Mouse (Mus musculus) forebrain, embryonic 12.5 days (tissue): ENCODE data around the gene Ccdc107. TPM values are rescaled to one million over a fixed set of nuclear protein-coding genes. Genes with fewer than 3 reads are reported as not detected.
"Not testable (repeated sequence)": the region's sequence is repeated elsewhere in the genome, so short reads cannot be mapped to it uniquely, and the experiment has no call there.

Experiments used
- ATAC-seq: fragments of 200-750 bp; cut with Nextera tagmentation; 2 replicates; pipeline ENCODE4 v1.8.0; 2017; ENCODE audit warnings: moderate TSS enrichment; ENCODE audit not compliant: low FRiP score
- H3K27ac ChIP-seq: fragments of 300-500 bp; sonication (generic); 2 replicates; pipeline ENCODE4 v1.5.1; 2016; ENCODE audit warnings: mild to moderate bottlenecking
- H3K27me3 ChIP-seq: fragments of 300-500 bp; sonication (generic); 2 replicates; pipeline ENCODE4 v1.6.1; 2016; ENCODE audit warnings: mild to moderate bottlenecking
- H3K36me3 ChIP-seq: fragments of 300-500 bp; sonication (generic); replicated peaks from 2 replicates; pipeline ENCODE4 v1.6.1; 2016; ENCODE audit warnings: mild to moderate bottlenecking
- H3K4me1 ChIP-seq: fragments of 300-500 bp; sonication (generic); 2 replicates; pipeline ENCODE4 v1.6.1; 2016
- H3K4me2 ChIP-seq: fragments of 300-500 bp; sonication (generic); 2 replicates; pipeline ENCODE4 v1.6.1; 2016; ENCODE audit warnings: mild to moderate bottlenecking, moderate library complexity
- H3K4me3 ChIP-seq: fragments of 300-500 bp; sonication (generic); replicated peaks from 2 replicates; pipeline ENCODE4 v1.5.1; 2016; ENCODE audit warnings: mild to moderate bottlenecking
- H3K9ac ChIP-seq: fragments of 300-500 bp; sonication (generic); 2 replicates; pipeline ENCODE4 v1.6.1; 2016; ENCODE audit warnings: mild to moderate bottlenecking
- H3K9me3 ChIP-seq: fragments of 300-500 bp; sonication (generic); 2 replicates; pipeline ENCODE4 v1.6.1; 2016
- WGBS: fragments of 180-500 bp; shearing (Covaris S2); methylation state at CpG from one replicate; pipeline ENCODE4 v1.1.7; 2016; 5-methylcytosine and 5-hydroxymethylcytosine counted together
- polyA plus RNA-seq: library from polyadenylated mRNA; unstranded; fragments of >200 nt; fragmentation: Nextera tagmentation; extraction: Ambion mirVana; gene quantifications from 2 replicates; pipeline ENCODE4 v1.2.1, GENCODE M21; 2016

Ccdc107 gene
- polyA plus RNA-seq, 1 experiment from 2014 or later = 45.8 TPM

DNA sequence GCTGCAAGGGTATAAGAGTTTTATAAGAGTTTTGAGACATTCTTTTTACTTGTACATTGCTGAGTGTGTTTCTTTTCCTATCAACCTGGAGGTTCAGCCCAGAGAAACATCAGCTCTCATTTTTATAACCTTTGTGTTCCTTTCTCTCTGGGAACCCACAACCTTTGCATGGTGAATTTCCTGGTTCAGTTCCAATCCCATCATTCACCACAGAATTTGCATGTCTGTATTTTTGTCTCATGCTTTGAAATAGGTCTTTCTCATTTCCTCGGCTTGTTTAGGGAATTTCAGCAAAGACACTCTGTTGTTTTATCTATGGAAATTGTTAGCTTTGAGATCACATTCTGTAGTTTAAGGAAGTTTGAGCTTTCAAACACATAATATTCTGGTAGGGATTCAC, 19.1 kb upstream of the Ccdc107 start:
- ATAC-seq = no peak
- H3K36me3 ChIP-seq = no peaks in the 10 kb centered on the region
- H3K27ac ChIP-seq = no peak overlapping the region
- no peak overlapping the region for H3K9ac ChIP-seq
- H3K27me3 ChIP-seq = no peaks in the 10 kb centered on the region
- 86% methylated on average over 1 of the region's 1 CpGs for WGBS
- no peak overlapping the region for H3K4me2 ChIP-seq
- no peak overlapping the region for H3K4me3 ChIP-seq
- H3K4me1 ChIP-seq = 0 out of 2 replicates have a peak, but pooled peaks cover 4% of the 10 kb centered on the region
- H3K9me3 ChIP-seq = no peaks in the 10 kb centered on the region

DNA sequence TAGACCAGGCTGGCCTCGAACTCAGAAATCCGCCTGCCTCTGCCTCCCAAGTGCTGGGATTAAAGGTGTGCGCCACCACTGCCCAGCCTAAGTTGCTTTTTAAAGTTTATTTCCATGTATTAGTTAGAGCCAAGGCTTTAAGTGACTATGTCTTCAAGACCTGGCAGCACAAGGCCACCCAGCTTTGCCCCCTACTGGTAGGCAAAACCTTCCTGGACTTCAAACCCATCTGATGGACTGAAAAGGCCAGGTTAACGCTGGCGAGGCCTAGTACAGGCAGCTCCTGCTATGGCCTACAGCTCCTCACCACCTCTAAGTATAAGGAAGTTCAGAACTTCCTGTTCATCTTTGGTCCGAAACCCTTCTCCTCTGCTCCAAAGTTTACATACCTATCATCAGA, 16.1 kb upstream of the Ccdc107 start:
- WGBS = 93% methylated on average over 6 of the region's 6 CpGs
- ATAC-seq = no peak

GRCm38 (mm10) chr4:43477857-43478533, 14.7 kb upstream of the Ccdc107 start:
- H3K4me3 ChIP-seq = peak overlapping the region; percentile 31
- H3K27ac ChIP-seq = 0 out of 2 replicates have a peak overlapping the region, but pooled peaks have one; percentile 13
- H3K9ac ChIP-seq = no peak overlapping the region
- H3K27me3 ChIP-seq = no peaks in the 10 kb centered on the region
- H3K36me3 ChIP-seq = no peaks in the 10 kb centered on the region
- H3K9me3 ChIP-seq = no peaks in the 10 kb centered on the region
- 0 out of 2 replicates have a peak, but pooled peaks cover 4% of the 10 kb centered on the region for H3K4me1 ChIP-seq
- peak overlapping the region; percentile 46 for H3K4me2 ChIP-seq
- 18% methylated on average over 11 of the region's 11 CpGs for WGBS
- peak; percentile 95 for ATAC-seq

More for the DNA sequence above, 16.1 kb upstream of the Ccdc107 start:
- Histone ChIP-seq H3K9ac (no peak overlapping the region), H3K27ac (no peak overlapping the region), H3K36me3 (no peaks in the 10 kb centered on the region), H3K27me3 (no peaks in the 10 kb centered on the region), H3K4me1 (0 out of 2 replicates have a peak, but pooled peaks cover 4% of the 10 kb centered on the region), H3K9me3 (no peaks in the 10 kb centered on the region), H3K4me3 (no peak overlapping the region), H3K4me2 (no peak overlapping the region)

DNA sequence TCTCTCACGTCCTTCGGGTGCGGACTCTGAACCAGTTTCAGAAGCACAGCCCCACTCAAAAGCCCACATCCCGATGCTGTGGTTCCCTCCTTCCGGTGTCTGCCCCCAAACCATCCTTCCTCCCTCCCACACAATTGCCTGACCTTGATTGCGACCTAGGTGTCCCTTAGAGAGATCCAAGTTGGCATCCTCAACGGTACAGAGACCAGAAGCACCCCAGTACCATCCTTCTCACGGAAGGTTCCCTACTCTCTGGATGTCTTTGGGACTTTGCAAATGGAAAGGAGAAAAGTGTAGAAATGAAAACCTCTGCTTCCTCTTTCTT, 14.2 kb upstream of the Ccdc107 start:
- WGBS = 42% methylated on average over 8 of the region's 8 CpGs
- Histone ChIP-seq H3K27me3 (no peaks in the 10 kb centered on the region), H3K27ac (0 out of 2 replicates have a peak overlapping the region, but pooled peaks have one; percentile 13), H3K4me1 (0 out of 2 replicates have a peak, but pooled peaks cover 4% of the 10 kb centered on the region), H3K4me2 (peak overlapping the region; percentile 46), H3K4me3 (peak overlapping the region; percentile 31), H3K9me3 (no peaks in the 10 kb centered on the region), H3K36me3 (no peaks in the 10 kb centered on the region), H3K9ac (no peak overlapping the region)
- no peak; the same call in 1 of the 2 replicates for ATAC-seq

DNA sequence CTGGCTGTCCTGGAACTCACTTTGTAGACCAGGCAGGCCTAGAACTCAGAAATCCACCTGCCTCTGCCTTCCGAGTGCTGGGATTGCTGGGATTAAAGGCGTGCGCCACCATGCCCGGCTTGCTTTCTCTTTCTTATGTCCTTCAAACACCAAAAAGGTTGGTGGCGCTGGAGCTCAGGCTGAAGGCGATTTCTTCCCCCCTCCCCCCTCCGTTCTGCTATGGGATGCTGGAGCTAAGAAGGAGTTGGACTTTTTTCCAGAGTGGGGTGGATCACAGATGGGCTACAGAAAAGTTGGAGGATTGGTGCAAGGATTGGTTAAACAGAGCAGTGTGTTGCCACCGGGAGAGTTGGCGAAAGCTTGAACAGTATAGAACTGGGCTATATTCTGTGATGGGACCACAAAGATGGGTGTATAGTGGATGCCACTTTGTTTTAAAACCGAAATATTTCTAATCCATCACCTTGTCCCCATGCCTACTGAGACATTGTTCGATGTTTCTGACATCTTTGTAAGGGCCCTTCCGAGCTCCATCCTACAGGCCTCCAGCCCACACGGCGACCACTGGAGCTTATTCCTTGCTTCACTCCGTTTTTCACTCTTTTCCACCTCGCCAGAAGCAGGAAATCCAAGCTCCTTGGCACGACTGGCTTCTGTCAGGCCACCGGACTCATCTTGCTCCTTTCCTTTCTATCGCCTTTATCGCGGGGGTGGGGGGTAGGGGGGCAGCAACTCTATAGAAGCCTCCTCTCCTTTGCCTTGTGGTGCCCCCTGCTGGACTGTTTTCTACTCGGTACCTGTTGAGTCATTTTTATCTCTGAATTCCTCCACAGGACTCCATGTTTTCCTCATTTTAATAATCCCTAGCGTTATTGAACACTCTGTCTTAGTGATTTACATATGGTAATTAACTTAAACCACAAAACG, 13.5 kb upstream of the Ccdc107 start:
- H3K27ac ChIP-seq = no peak overlapping the region
- 49% methylated on average over 24 of the region's 24 CpGs for WGBS
- H3K9me3 ChIP-seq = no peaks in the 10 kb centered on the region
- peak overlapping the region; percentile 23; the same call in 1 of the 2 replicates for H3K4me2 ChIP-seq
- no peak overlapping the region for H3K9ac ChIP-seq
- no peak for ATAC-seq
- H3K4me1 ChIP-seq = 0 out of 2 replicates have a peak, but pooled peaks cover 4% of the 10 kb centered on the region
- no peak overlapping the region for H3K4me3 ChIP-seq
- no peaks in the 10 kb centered on the region for H3K36me3 ChIP-seq
- no peaks in the 10 kb centered on the region for H3K27me3 ChIP-seq

- no peaks in the 10 kb centered on the region for H3K9me3 ChIP-seq
- no peak for ATAC-seq
- H3K4me1 ChIP-seq = 0 out of 2 replicates have a peak, but pooled peaks cover 4% of the 10 kb centered on the region
- WGBS = 83% methylated on average over 5 of the region's 5 CpGs
- H3K9ac ChIP-seq = no peak overlapping the region
- H3K4me3 ChIP-seq = no peak overlapping the region
- H3K27me3 ChIP-seq = no peaks in the 10 kb centered on the region
- no peak overlapping the region for H3K27ac ChIP-seq
- no peak overlapping the region for H3K4me2 ChIP-seq
- H3K36me3 ChIP-seq = no peaks in the 10 kb centered on the region
Observed at GRCm38 (mm10) chr4:43480985-43481384, 11.7 kb upstream of the Ccdc107 start.

GRCm38 (mm10) chr4:43481894-43482456, 10.7 kb upstream of the Ccdc107 start:
- Histone ChIP-seq H3K4me3 (no peak overlapping the region), H3K27me3 (no peaks in the 10 kb centered on the region), H3K9me3 (no peaks in the 10 kb centered on the region), H3K4me2 (no peak overlapping the region), H3K9ac (no peak overlapping the region), H3K4me1 (0 out of 2 replicates have a peak, but pooled peaks cover 4% of the 10 kb centered on the region), H3K27ac (no peak overlapping the region), H3K36me3 (no peaks in the 10 kb centered on the region)
- ATAC-seq = no peak
- WGBS = 76% methylated on average over 7 of the region's 7 CpGs

DNA sequence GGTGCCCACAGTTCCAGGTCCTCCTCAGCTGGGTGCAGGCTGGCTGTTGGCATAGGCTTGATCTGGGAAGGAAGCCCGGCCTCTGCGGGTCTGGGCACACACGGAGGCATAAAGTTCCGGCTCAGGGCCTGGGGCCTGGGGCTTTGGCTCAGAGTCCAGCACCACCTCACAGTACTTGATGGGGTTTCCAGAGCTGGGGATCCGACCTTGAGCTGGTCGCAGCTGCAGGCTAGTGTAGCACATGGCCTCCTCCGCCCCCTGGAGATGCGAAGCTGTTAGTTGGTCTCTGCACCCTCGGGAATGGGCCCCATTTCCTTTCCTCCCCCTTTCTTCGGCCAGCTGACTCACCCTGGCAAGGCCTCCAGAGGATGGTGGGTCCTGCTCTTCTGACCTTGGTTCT, 10.1 kb upstream of the Ccdc107 start:
- 75% methylated on average over 10 of the region's 10 CpGs for WGBS
- Histone ChIP-seq H3K4me1 (0 out of 2 replicates have a peak, but pooled peaks cover 4% of the 10 kb centered on the region), H3K9ac (no peak overlapping the region), H3K4me2 (no peak overlapping the region), H3K9me3 (no peaks in the 10 kb centered on the region), H3K27ac (no peak overlapping the region), H3K36me3 (no peaks in the 10 kb centered on the region), H3K27me3 (no peaks in the 10 kb centered on the region), H3K4me3 (no peak overlapping the region)
- ATAC-seq = no peak

DNA sequence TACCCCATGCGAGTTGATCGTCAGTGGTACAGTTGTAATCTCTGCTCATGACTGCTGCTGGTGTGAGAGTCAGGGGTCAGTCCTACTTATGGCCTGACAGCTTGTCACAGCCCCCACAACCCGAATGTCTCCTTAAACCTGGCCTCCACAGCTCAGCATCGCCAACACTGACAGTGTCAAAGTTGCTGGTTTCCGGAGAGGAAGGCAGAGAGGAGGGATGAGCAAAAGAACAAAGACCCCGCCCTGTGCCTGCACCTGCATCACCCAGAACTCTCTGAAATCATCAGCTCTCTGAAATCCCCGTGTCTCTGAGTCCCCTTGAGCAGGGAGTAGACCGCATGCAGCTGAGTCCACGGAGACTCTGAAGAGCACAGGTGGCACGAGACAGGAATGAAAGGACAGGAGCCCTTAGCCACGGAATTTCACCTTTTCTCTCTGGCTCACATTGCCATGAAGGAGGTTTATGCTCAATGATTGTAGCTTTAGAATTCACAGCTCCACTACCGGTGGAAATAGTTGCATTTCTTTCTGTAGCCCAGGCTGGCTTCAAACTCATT, 9.1 kb upstream of the Ccdc107 start, which contains the start of gene Sit1:
Sit1 (minus strand) TSS at position 200 of the 557 bp plus-strand sequence.
- Histone ChIP-seq H3K36me3 (no peaks in the 10 kb centered on the region), H3K9me3 (no peaks in the 10 kb centered on the region), H3K9ac (no peak within 1 kb of the TSS), H3K4me3 (no peak within 1 kb of the TSS), H3K27ac (no peak within 1 kb of the TSS), H3K4me2 (no peak within 1 kb of the TSS), H3K27me3 (no peaks in the 10 kb centered on the region), H3K4me1 (no peaks in the 10 kb centered on the region)
- ATAC-seq = no peak
- 67% methylated on average over 12 of the region's 12 CpGs for WGBS

DNA sequence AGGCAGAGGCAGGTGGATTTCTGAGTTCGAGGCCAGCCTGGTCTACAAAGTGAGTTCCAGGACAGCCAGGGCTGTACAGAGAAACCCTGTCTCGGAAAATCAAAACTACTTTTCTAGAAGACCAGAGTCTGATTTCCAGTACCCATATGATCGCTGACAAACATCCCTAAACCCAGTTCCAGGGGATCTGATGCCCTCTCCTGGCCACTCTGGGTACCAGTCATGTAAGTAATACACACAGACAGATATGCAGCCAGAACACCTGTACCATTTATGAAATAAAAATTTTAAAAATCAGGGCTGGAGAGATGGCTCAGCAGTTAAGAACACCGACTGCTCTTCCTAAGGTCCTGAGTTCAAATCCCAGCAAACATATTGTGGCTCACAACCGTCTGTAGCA, 7.0 kb upstream of the Ccdc107 start:
- H3K4me1 ChIP-seq, H3K36me3 ChIP-seq, H3K9ac ChIP-seq, H3K4me2 ChIP-seq, H3K9me3 ChIP-seq, ATAC-seq, H3K27me3 ChIP-seq, H3K27ac ChIP-seq, H3K4me3 ChIP-seq: not testable (repeated sequence)
- WGBS = 88% methylated on average over 5 of the region's 5 CpGs

- Histone ChIP-seq H3K36me3 (no peaks in the 10 kb centered on the region), H3K9ac (no peak overlapping the region), H3K4me2 (no peak overlapping the region), H3K4me3 (no peak overlapping the region), H3K9me3 (no peaks in the 10 kb centered on the region), H3K27me3 (no peaks in the 10 kb centered on the region), H3K27ac (no peak overlapping the region), H3K4me1 (peaks cover 8% of the 10 kb centered on the region)
- ATAC-seq = no peak
- 90% methylated on average over 3 of the region's 3 CpGs for WGBS
Observed at GRCm38 (mm10) chr4:43489611-43490010, 3.1 kb upstream of the Ccdc107 start.

- no peak overlapping the region for H3K27ac ChIP-seq
- 87% methylated on average over 5 of the region's 5 CpGs for WGBS
- H3K9me3 ChIP-seq = no peaks in the 10 kb centered on the region
- peaks cover 8% of the 10 kb centered on the region; the same call in 1 of the 2 replicates for H3K36me3 ChIP-seq
- no peak overlapping the region for H3K9ac ChIP-seq
- H3K4me2 ChIP-seq = no peak overlapping the region
- no peaks in the 10 kb centered on the region; the same call in 1 of the 2 replicates for H3K27me3 ChIP-seq
- no peak overlapping the region for H3K4me3 ChIP-seq
- peaks cover 15% of the 10 kb centered on the region for H3K4me1 ChIP-seq
- no peak for ATAC-seq
Observed at GRCm38 (mm10) chr4:43490801-43491200, 1.9 kb upstream of the Ccdc107 start.
